Mouse (Mus musculus): ENCODE data around the gene Hk1.

Gene Hk1

GRCm38 (mm10) chr10:62342512-62342911 lies 37.2 kb downstream of the Hk1 start:
- in situ Hi-C loops (cut with MboI, MseI): loop anchor here (5.0 to 25.0 kb wide), 2 partner anchors 230 to 655 kb away; partner anchors contain the start of genes Sar1a (in 1 of the 2) and Tysnd1 (in 1 of the 2)

GRCm38 (mm10) chr10:62341956-62342355 lies 37.8 kb downstream of the Hk1 start:
- in situ Hi-C loops (cut with MboI, MseI): loop anchor here (5.0 to 25.0 kb wide), 2 partner anchors 230 to 655 kb away; partner anchors contain the start of genes Sar1a (in 1 of the 2) and Tysnd1 (in 1 of the 2)

- in situ Hi-C loops (cut with MboI, MseI): loop anchor here (5.0 to 25.0 kb wide), 2 partner anchors 231 to 654 kb away; partner anchors contain the start of genes Sar1a (in 1 of the 2) and Tysnd1 (in 1 of the 2)
Measured at GRCm38 (mm10) chr10:62340991-62341390, 38.7 kb downstream of the Hk1 start.

- in situ Hi-C loops (cut with MboI, MseI): loop anchor here (5.0 to 25.0 kb wide), 2 partner anchors 232 to 653 kb away; partner anchors contain the start of genes Sar1a (in 1 of the 2) and Tysnd1 (in 1 of the 2)
Measured at GRCm38 (mm10) chr10:62340095-62340731, 39.5 kb downstream of the Hk1 start.

GRCm38 (mm10) chr10:62339211-62340094 lies 40.3 kb downstream of the Hk1 start:
- in situ Hi-C loops (cut with MboI, MseI): loop anchor here (5.0 to 25.0 kb wide), 3 partner anchors 218 to 652 kb away; partner anchors contain the start of genes Sar1a (in 1 of the 2) and Tysnd1 (in 1 of the 2)

- in situ Hi-C loops (cut with MboI, MseI): loop anchor here in 1 of 2 experiments (5.0 to 25.0 kb wide), 2 partner anchors 219 to 651 kb away; partner anchors contain the start of genes Sar1a and Tysnd1
Measured at GRCm38 (mm10) chr10:62338626-62339025, 41.1 kb downstream of the Hk1 start.

- in situ Hi-C loops (cut with MboI, MseI): loop anchor here in 1 of 2 experiments (5.0 to 25.0 kb wide), 2 partner anchors 219 to 651 kb away; partner anchors contain the start of genes Sar1a and Tysnd1
Measured at GRCm38 (mm10) chr10:62338176-62338575, 41.5 kb downstream of the Hk1 start.

GRCm38 (mm10) chr10:62336601-62337578 lies 42.8 kb downstream of the Hk1 start:
- in situ Hi-C loops (cut with MboI, MseI): loop anchor here in 1 of 2 experiments (5.0 to 25.0 kb wide), 2 partner anchors 220 to 650 kb away; partner anchors contain the start of genes Sar1a and Tysnd1

GRCm38 (mm10) chr10:62335423-62335776 lies 44.3 kb downstream of the Hk1 start:
- in situ Hi-C loops (cut with MboI, MseI): loop anchor here in 1 of 2 experiments (5.0 to 25.0 kb wide), 2 partner anchors 222 to 648 kb away; partner anchors contain the start of genes Sar1a and Tysnd1

GRCm38 (mm10) chr10:62334686-62335422 lies 44.9 kb downstream of the Hk1 start:
- in situ Hi-C loops (cut with MboI, MseI): loop anchor here in 1 of 2 experiments (5.0 to 25.0 kb wide), 2 partner anchors 222 to 648 kb away; partner anchors contain the start of genes Sar1a and Tysnd1

GRCm38 (mm10) chr10:62333269-62333668 lies 46.4 kb downstream of the Hk1 start:
- in situ Hi-C loops (cut with MboI, MseI): loop anchor here in 1 of 2 experiments (25.0 kb wide), 1 partner anchor 646 kb away; the partner anchor contains the start of genes Sar1a and Tysnd1

- in situ Hi-C loops (cut with MboI, MseI): loop anchor here in 1 of 2 experiments (25.0 kb wide), 1 partner anchor 645 kb away; the partner anchor contains the start of genes Sar1a and Tysnd1
Measured at GRCm38 (mm10) chr10:62332514-62332913, 47.2 kb downstream of the Hk1 start.

- in situ Hi-C loops (cut with MboI, MseI): loop anchor here in 1 of 2 experiments (25.0 kb wide), 1 partner anchor 644 kb away; the partner anchor contains the start of genes Sar1a and Tysnd1
Measured at GRCm38 (mm10) chr10:62331771-62332170, 47.9 kb downstream of the Hk1 start.

GRCm38 (mm10) chr10:62331296-62331695 lies 48.4 kb downstream of the Hk1 start:
- in situ Hi-C loops (cut with MboI, MseI): loop anchor here in 1 of 2 experiments (25.0 kb wide), 1 partner anchor 644 kb away; the partner anchor contains the start of genes Sar1a and Tysnd1

- in situ Hi-C loops (cut with MboI, MseI): loop anchor here in 1 of 2 experiments (25.0 kb wide), 1 partner anchor 643 kb away; the partner anchor contains the start of genes Sar1a and Tysnd1
Measured at GRCm38 (mm10) chr10:62329846-62330245, 49.9 kb downstream of the Hk1 start.

GRCm38 (mm10) chr10:62328886-62329412 lies 50.8 kb downstream of the Hk1 start:
- in situ Hi-C loops (cut with MboI, MseI): loop anchor here in 1 of 2 experiments (25.0 kb wide), 1 partner anchor 642 kb away; the partner anchor contains the start of genes Sar1a and Tysnd1

GRCm38 (mm10) chr10:62327572-62328317 lies 52.0 kb downstream of the Hk1 start:
- in situ Hi-C loops (cut with MboI, MseI): loop anchor here in 1 of 2 experiments (25.0 kb wide), 1 partner anchor 640 kb away; the partner anchor contains the start of genes Sar1a and Tysnd1

Measured in T-helper 17 cell (primary cell).